Mouse (Mus musculus) intestine, embryonic 14.5 days (tissue): ENCODE measurements around the gene Fgd3. TPM values are rescaled to one million over a fixed set of nuclear protein-coding genes. Genes with fewer than 3 reads are reported as not detected.
A peak's percentile ranks its signal among the peaks of the same experiment; 100 is the strongest.

Source experiments
- ATAC-seq: fragments of 200-750 bp; cut with Nextera tagmentation; replicated peaks from 2 replicates; pipeline ENCODE4 v1.8.0; 2017; ENCODE audit warnings: low read depth, moderate number of reproducible peaks, moderate TSS enrichment, moderate library complexity; ENCODE audit not compliant: low FRiP score, low TSS enrichment
- DNase-seq: peaks from one replicate; pipeline ENCODE4 v3.0.0-alpha.2; 2018; ENCODE audit warnings: low spot score
- H3K27ac ChIP-seq: fragments of 300-500 bp; sonication (generic); 2 replicates; pipeline ENCODE4 v1.5.1; 2014; ENCODE audit warnings: low read depth, mild to moderate bottlenecking, control low read depth
- H3K27me3 ChIP-seq: fragments of 300-500 bp; sonication (generic); replicated peaks from 2 replicates; pipeline ENCODE4 v1.6.1; 2014; ENCODE audit warnings: low read length, control low read depth; ENCODE audit not compliant: control insufficient read depth, insufficient read depth
- H3K36me3 ChIP-seq: fragments of 300-500 bp; sonication (generic); 2 replicates; pipeline ENCODE4 v1.6.1; 2014; ENCODE audit warnings: low read length, control low read depth; ENCODE audit not compliant: control insufficient read depth, insufficient read depth
- H3K4me1 ChIP-seq: fragments of 300-500 bp; sonication (generic); replicated peaks from 2 replicates; pipeline ENCODE4 v1.6.1; 2014; ENCODE audit warnings: low read length, control low read depth, mixed read lengths; ENCODE audit not compliant: control insufficient read depth, insufficient read depth
- H3K4me2 ChIP-seq: fragments of 300-500 bp; sonication (generic); 2 replicates; pipeline ENCODE4 v1.6.1; 2014; ENCODE audit warnings: low read length
- H3K4me3 ChIP-seq: fragments of 300-500 bp; sonication (generic); 2 replicates; pipeline ENCODE4 v1.5.1; 2014; ENCODE audit warnings: low read depth, low read length, control low read depth, mixed read lengths
- H3K9ac ChIP-seq: fragments of 300-500 bp; sonication (generic); 2 replicates; pipeline ENCODE4 v1.6.1; 2014; ENCODE audit warnings: mild to moderate bottlenecking, low read length
- H3K9me3 ChIP-seq: fragments of 300-500 bp; sonication (generic); 2 replicates; pipeline ENCODE4 v1.6.1; 2016; ENCODE audit warnings: low read length, control low read depth; ENCODE audit not compliant: control insufficient read depth
- WGBS: fragments of 180-500 bp; shearing (Covaris S2); extraction: QIAGEN DNeasy Blood & Tissue Kit; methylation state at CpG from one replicate; pipeline ENCODE4 v1.1.7; 2014; 5-methylcytosine and 5-hydroxymethylcytosine counted together
- polyA plus RNA-seq: library from polyadenylated mRNA; unstranded; fragments of >200 nt; fragmentation: Nextera tagmentation; extraction: Ambion mirVana; gene quantifications from 2 replicates; pipeline ENCODE4 v1.2.1, GENCODE M21; 2014

The Fgd3 gene
- polyA plus RNA-seq, 1 experiment from 2014 or later, result 0.62 TPM

DNA sequence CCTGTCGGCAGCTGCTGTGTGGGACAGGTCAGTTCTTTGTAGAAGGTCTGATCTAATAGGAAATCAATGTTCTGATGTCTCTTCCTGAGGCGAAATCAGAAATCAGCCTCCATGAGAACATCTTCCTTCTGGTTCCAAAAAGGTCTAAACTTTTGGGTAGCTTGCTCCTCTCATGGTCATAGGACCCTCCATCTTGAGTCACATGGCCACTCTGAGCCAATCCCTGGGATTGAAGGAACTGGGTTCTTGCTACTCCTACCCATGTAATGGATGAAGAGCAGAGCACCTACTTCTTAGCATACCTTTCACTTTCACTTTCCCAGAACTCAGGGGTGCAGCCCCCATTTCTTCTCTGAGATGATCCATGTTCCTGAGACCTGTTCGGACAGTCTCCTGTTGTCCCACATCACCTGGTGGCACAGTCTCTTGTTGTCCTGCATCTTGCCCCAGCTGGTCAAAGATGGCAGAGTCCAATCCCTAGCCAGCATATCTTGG lies 62.2 kb downstream of the Fgd3 start:
- no peaks in the 10 kb centered on the region for H3K9me3 ChIP-seq
- H3K4me3 ChIP-seq, result no peak overlapping the region
- ATAC-seq, result no peak
- no peaks in the 10 kb centered on the region for H3K27me3 ChIP-seq
- no peaks in the 10 kb centered on the region for H3K4me1 ChIP-seq
- WGBS, result 67% methylated on average over 3 of the region's 3 CpGs
- no peak for DNase-seq
- no peak overlapping the region for H3K9ac ChIP-seq
- no peak overlapping the region for H3K27ac ChIP-seq
- H3K4me2 ChIP-seq, result no peak overlapping the region
- H3K36me3 ChIP-seq, result no peaks in the 10 kb centered on the region

DNA sequence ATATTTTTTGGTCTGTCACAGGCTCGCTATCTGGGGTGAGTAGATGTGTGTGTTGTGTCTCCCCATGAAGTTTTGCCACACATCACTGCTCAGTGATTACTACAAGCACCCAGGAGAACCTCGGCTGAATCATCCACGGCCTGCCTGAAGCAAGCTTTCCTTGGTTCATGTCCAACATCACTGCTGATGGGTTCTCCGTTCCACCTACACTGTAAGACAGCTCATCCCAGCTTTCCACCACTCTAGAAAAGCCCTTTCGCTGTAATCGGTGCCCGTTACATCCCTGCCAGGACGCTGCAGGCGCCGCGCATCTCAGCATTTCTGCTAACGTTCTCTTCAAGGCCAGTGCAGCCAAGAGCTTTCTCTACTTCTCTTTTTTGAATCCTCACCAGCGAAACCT lies 67.4 kb downstream of the Fgd3 start:
- Histone ChIP-seq H3K9ac (no peak overlapping the region), H3K36me3 (no peaks in the 10 kb centered on the region), H3K27me3 (peaks cover 8% of the 10 kb centered on the region), H3K27ac (no peak overlapping the region), H3K4me1 (peaks cover 2% of the 10 kb centered on the region; the same call in 1 of the 2 replicates), H3K4me3 (no peak overlapping the region), H3K4me2 (no peak overlapping the region), H3K9me3 (no peaks in the 10 kb centered on the region)
- 87% methylated on average over 13 of the region's 13 CpGs for WGBS
- DNase-seq (no peak), ATAC-seq (no peak)

DNA sequence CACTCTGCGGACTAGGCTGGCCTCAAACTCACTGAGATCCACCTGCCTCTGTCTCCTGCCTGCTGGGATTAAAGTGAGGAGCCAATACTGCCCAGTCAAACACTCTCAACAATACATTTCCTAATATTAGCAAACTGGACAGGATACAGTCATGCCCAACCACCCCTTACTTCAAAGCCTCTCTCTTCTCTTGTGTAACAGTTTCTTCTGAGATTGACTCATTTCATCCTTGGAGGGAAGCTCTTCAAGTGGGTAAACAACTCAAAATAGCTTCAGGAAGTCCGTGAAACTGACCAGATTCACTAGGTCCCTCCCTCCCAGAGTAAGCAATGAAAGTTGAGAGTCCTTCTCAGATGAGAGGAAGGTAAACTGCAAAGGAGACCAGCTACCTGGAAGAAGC lies 68.0 kb downstream of the Fgd3 start:
- Histone ChIP-seq H3K27ac (no peak overlapping the region), H3K4me1 (peaks cover 8% of the 10 kb centered on the region), H3K4me3 (no peak overlapping the region), H3K36me3 (no peaks in the 10 kb centered on the region), H3K9me3 (no peaks in the 10 kb centered on the region), H3K4me2 (no peak overlapping the region), H3K9ac (no peak overlapping the region), H3K27me3 (peaks cover 14% of the 10 kb centered on the region)
- ATAC-seq (no peak), DNase-seq (no peak)
- WGBS, result 58% methylated on average over 2 of the region's 2 CpGs

DNA sequence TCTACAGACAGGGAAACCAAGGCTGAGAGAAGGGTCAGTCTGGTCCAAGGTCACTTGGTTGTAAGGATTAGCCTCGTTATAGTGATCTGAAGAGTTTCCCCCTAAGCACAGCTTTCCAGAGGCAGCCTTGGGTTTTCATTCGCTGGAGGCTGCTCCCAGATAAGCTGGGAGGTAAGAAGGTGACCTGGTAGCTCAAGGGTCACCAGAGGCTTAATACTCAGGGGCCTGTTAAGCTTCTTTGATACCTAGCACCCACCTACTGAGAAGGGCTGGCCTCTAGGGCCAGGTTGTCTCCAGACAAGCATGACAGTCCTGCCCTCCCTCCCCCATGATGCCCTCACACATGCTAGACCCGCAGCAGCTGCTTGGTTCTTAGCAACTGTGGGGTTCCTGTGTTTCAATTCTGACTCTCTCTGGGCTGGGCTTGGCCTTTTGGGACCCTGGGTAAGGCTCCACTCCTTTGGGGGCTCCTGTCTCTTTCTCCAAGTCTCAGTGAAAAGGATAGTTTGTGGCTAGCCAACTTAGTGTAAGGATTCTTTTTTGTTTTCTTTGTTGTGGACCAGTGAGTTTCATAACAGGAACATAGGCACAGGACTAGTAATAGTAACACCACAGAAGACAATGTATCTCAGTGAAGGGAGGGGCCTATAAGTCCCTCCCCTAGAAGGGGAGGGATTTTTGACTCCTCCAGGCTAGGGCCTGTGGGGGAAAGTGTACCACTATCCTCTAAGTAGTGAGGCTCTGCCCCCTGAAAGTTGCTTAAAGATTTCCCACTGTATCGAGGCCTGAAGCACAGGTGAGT lies 69.2 kb downstream of the Fgd3 start:
- H3K4me2 ChIP-seq, result no peak overlapping the region
- no peak for DNase-seq
- H3K9ac ChIP-seq, result no peak overlapping the region
- no peaks in the 10 kb centered on the region for H3K36me3 ChIP-seq
- H3K9me3 ChIP-seq, result no peaks in the 10 kb centered on the region
- H3K27me3 ChIP-seq, result peaks cover 23% of the 10 kb centered on the region
- ATAC-seq, result no peak
- H3K27ac ChIP-seq, result no peak overlapping the region
- peaks cover 8% of the 10 kb centered on the region for H3K4me1 ChIP-seq
- WGBS, result 43% methylated on average over 4 of the region's 4 CpGs
- no peak overlapping the region for H3K4me3 ChIP-seq

DNA sequence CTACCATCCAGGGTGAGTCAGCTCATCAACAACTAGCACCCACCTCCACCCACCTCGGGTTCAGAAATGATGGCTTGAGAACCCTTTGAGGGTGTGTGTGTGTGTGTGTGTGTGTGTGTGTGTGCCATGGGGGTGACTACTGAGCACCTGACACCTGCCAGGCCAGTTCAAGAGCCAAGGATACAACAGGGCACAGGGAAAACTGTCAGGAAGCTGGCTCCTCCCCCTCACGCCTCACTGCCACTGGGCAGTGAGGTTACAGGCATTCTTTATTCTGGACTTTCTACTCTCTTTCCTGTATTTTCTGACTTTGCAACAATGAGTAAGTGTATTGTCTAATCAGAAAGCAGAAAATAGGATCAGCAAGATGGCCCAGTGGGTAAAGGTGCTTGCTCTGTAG lies 70.5 kb downstream of the Fgd3 start:
- Histone ChIP-seq H3K27me3 (peaks cover 23% of the 10 kb centered on the region), H3K4me3 (no peak overlapping the region), H3K9me3 (no peaks in the 10 kb centered on the region), H3K27ac (no peak overlapping the region), H3K36me3 (no peaks in the 10 kb centered on the region), H3K9ac (no peak overlapping the region), H3K4me1 (peaks cover 8% of the 10 kb centered on the region), H3K4me2 (no peak overlapping the region)
- ATAC-seq (no peak), DNase-seq (no peak)
- 68% methylated on average over 2 of the region's 2 CpGs for whole genome bisulfite sequencing

DNA sequence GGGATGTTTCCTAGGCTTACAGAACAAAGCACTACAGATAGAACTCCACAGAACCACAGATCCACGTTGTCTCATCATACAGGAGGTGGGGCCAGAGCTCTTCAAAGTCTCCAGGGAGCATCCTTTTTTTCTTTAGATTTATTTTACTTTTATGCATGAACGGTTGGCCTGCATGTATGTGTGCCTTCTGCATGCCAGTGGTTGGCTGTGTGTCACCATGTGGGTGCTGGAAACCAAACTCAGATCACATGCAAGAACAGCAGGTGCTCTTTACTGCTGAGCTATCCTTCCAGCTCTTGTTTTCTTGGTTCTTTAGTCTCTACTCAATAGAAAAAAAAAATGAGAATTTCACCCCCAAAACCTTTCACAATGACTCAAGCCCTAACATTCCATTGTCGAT lies 71.2 kb downstream of the Fgd3 start:
- H3K4me1 ChIP-seq, result peaks cover 8% of the 10 kb centered on the region
- H3K36me3 ChIP-seq, result no peaks in the 10 kb centered on the region
- H3K9me3 ChIP-seq, result no peaks in the 10 kb centered on the region
- H3K4me3 ChIP-seq, result no peak overlapping the region
- WGBS, result 55% methylated on average over 3 of the region's 3 CpGs
- no peak overlapping the region for H3K27ac ChIP-seq
- DNase-seq (no peak), ATAC-seq (no peak)
- H3K27me3 ChIP-seq, result peaks cover 23% of the 10 kb centered on the region
- no peak overlapping the region for H3K9ac ChIP-seq
- no peak overlapping the region for H3K4me2 ChIP-seq

DNA sequence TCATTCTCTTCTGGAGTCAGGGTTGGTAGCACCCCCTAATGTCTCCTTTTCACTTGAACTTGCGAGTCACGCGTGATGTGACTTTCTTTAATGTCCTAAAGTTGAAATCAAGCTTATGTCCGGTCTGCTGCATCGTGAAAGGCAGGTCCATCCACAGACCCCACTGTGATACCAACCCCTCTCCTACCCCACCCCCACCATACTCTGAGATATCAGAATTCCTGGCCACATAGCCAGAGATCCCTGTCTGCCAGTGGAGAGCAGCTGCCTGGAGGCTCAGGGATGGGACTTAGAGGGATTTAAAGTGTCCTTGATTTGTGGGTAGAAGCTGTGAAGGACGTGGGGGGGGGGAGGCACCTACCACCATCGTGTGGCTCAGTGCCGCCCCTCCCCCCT lies 71.6 kb downstream of the Fgd3 start, which contains the start of gene Susd3:
Susd3 (minus strand) TSS at position 240 of the 396 bp plus-strand sequence.
- ATAC-seq, result peak; percentile 47

DNA sequence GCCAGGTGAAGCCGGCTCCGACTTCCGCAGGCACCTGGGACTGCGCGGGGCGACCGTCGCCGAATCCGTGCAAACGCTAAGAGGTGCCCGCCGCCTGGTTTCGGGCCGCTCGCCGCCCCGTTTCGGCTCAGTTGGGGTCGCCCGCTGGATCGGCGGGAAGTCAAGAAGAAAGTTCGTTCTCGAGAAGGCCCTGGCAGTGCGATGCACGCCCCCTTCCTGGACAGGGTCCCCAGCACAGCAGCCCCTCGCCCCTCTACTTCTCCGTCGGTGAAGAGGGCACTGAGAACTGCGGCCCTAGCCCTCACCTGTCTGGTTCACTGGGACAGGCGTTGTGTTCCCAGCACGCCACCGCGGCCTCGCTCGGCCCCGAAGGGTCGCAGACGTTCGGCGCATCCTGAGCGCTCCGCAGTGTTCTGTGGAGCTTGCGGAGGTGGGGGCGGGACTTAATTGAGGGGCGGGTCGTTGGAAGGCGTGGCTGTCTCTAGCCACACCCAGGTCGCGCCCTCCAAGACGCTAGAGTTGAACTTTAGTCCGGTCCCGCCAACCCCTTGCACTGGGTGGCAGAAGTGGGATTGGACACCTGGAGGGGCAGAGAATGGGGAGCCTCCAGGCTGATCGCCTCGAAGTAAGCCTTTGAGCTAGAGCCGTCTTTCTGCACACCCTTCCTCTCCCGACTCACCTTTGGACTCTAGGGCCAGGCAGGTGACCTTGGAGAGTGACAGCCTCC lies 72.2 kb downstream of the Fgd3 start:
- no peaks in the 10 kb centered on the region for H3K9me3 ChIP-seq
- H3K9ac ChIP-seq, result no peak overlapping the region
- peak overlapping the region; percentile 86 for H3K4me2 ChIP-seq
- H3K27ac ChIP-seq, result no peak overlapping the region
- H3K4me3 ChIP-seq, result peak overlapping the region; percentile 42
- peaks cover 23% of the 10 kb centered on the region for H3K27me3 ChIP-seq
- DNase-seq, result peak; percentile 74
- peak; percentile 78 for ATAC-seq
- H3K4me1 ChIP-seq, result peaks cover 8% of the 10 kb centered on the region
- 2% methylated on average over 58 of the region's 58 CpGs for WGBS
- H3K36me3 ChIP-seq, result no peaks in the 10 kb centered on the region

More for the DNA sequence above, 71.6 kb downstream of the Fgd3 start, which contains the start of gene Susd3:
- Histone ChIP-seq H3K9me3 (no peaks in the 10 kb centered on the region), H3K27me3 (peaks cover 23% of the 10 kb centered on the region), H3K36me3 (no peaks in the 10 kb centered on the region), H3K27ac (no peak within 1 kb of the TSS), H3K9ac (no peak within 1 kb of the TSS), H3K4me1 (peaks cover 8% of the 10 kb centered on the region), H3K4me3 (peak within 1 kb of the TSS; percentile 42), H3K4me2 (peak within 1 kb of the TSS; percentile 86)
- no peak for DNase-seq
- WGBS, result 11% methylated on average over 8 of the region's 8 CpGs
